Mouse (Mus musculus): ENCODE results near the gene Snrpf. TPM values are rescaled to one million over a fixed set of nuclear protein-coding genes. Genes with fewer than 3 reads are reported as not detected.
A peak's percentile ranks its signal among the peaks of the same experiment; 100 is the strongest.

Snrpf gene
- total and polyA plus RNA-seq, 2 experiments from 2014 or later = 20.1 to 65.8 TPM

GRCm38 (mm10) chr10:93539775-93540430, 49.6 kb downstream of the Snrpf start, which contains the start of gene Amdhd1:
Amdhd1 (minus strand) TSS chr10:93540033.
- DNase-seq (ENCODE audit: low spot score) (peak; percentile 81), ATAC-seq (peak; percentile 91)
- Histone ChIP-seq H3K9ac (replicated peaks; ENCODE audit: low read length) (no peak within 1 kb of the TSS), H3K27ac (no peak within 1 kb of the TSS), H3K27me3 (ENCODE audit: insufficient read depth, low read length) (no peaks in the 10 kb centered on the region), H3K9me3 (ENCODE audit: low read length) (no peaks in the 10 kb centered on the region), H3K4me2 (ENCODE audit: low read depth, low read length) (peak within 1 kb of the TSS; percentile 73), H3K4me3 (ENCODE audit: low read length) (peak within 1 kb of the TSS; percentile 43), H3K36me3 (ENCODE audit: insufficient read depth, low read length) (no peaks in the 10 kb centered on the region), H3K4me1 (ENCODE audit: insufficient read depth, low read length) (0 out of 2 replicates have a peak, but pooled peaks cover 4% of the 10 kb centered on the region)
- 3% methylated on average over 35 of the region's 35 CpGs for WGBS
- peak; percentile 74 for TF ChIP-seq CTCF (IDR thresholded peaks at IDR 0.05; ENCODE audit: low read depth)

- 0 out of 2 replicates have a peak, but pooled peaks cover 8% of the 10 kb centered on the region for H3K4me1 ChIP-seq (ENCODE audit: insufficient read depth, low read length)
- H3K9ac ChIP-seq (replicated peaks; ENCODE audit: low read length) = no peak overlapping the region
- no peaks in the 10 kb centered on the region for H3K9me3 ChIP-seq (ENCODE audit: low read length)
- no peak for TF ChIP-seq CTCF (IDR thresholded peaks at IDR 0.05; ENCODE audit: low read depth)
- DNase-seq (ENCODE audit: low spot score) = no peak
- H3K27ac ChIP-seq = no peak overlapping the region
- H3K4me3 ChIP-seq (ENCODE audit: low read length) = no peak overlapping the region
- H3K4me2 ChIP-seq (ENCODE audit: low read depth, low read length) = no peak overlapping the region
- no peaks in the 10 kb centered on the region for H3K27me3 ChIP-seq (ENCODE audit: insufficient read depth, low read length)
- ATAC-seq = no peak
- no peaks in the 10 kb centered on the region for H3K36me3 ChIP-seq (ENCODE audit: insufficient read depth, low read length)
- 66% methylated on average over 6 of the region's 6 CpGs for WGBS
Measured at GRCm38 (mm10) chr10:93538818-93539217, 50.7 kb downstream of the Snrpf start.

GRCm38 (mm10) chr10:93538287-93538686, 51.2 kb downstream of the Snrpf start:
- Histone ChIP-seq H3K9me3 (ENCODE audit: low read length) (no peaks in the 10 kb centered on the region), H3K4me1 (ENCODE audit: insufficient read depth, low read length) (0 out of 2 replicates have a peak, but pooled peaks cover 8% of the 10 kb centered on the region), H3K27ac (no peak overlapping the region), H3K9ac (replicated peaks; ENCODE audit: low read length) (no peak overlapping the region), H3K27me3 (ENCODE audit: insufficient read depth, low read length) (no peaks in the 10 kb centered on the region), H3K36me3 (ENCODE audit: insufficient read depth, low read length) (no peaks in the 10 kb centered on the region), H3K4me3 (ENCODE audit: low read length) (no peak overlapping the region), H3K4me2 (ENCODE audit: low read depth, low read length) (no peak overlapping the region)
- TF ChIP-seq CTCF (IDR thresholded peaks at IDR 0.05; ENCODE audit: low read depth) = no peak
- ATAC-seq (no peak), DNase-seq (ENCODE audit: low spot score) (no peak)
- 91% methylated on average over 2 of the region's 2 CpGs for WGBS

Other genes starting within 250 kb of the Snrpf start
- 38.5 and 69.2 TPM in 2 replicates for gene Lta4h, start 136.3 kb downstream of the Snrpf start, total RNA-seq (2014; rRNA removed)
- 86.6 and 87.4 TPM in 2 replicates for gene Lta4h, start 136.3 kb downstream of the Snrpf start, polyA plus RNA-seq (2015; fragmentation: Nextera tagmentation; extraction: Ambion mirVana)
- gene Hal, start 100.9 kb downstream of the Snrpf start, total RNA-seq (2014; rRNA removed) = not detected in 2 replicates
- gene Hal, start 100.9 kb downstream of the Snrpf start, polyA plus RNA-seq (2015; fragmentation: Nextera tagmentation; extraction: Ambion mirVana) = 0.18 and 0.29 TPM in 2 replicates
- gene Amdhd1, start 49.7 kb downstream of the Snrpf start, total RNA-seq (2014; rRNA removed) = 0.16 TPM in 1 of 2 replicates, not detected in the other
- gene Amdhd1, start 49.7 kb downstream of the Snrpf start, polyA plus RNA-seq (2015; fragmentation: Nextera tagmentation; extraction: Ambion mirVana) = 0.15 TPM in 1 of 2 replicates, not detected in the other
- not detected in 2 replicates for gene Ccdc38, start 49.1 kb downstream of the Snrpf start, total RNA-seq (2014; rRNA removed)
- 0.41 and 0.53 TPM in 2 replicates for gene Ccdc38, start 49.1 kb downstream of the Snrpf start, polyA plus RNA-seq (2015; fragmentation: Nextera tagmentation; extraction: Ambion mirVana)
- 13.1 and 26.4 TPM in 2 replicates for gene Ntn4, start 51.0 kb upstream of the Snrpf start, total RNA-seq (2014; rRNA removed)
- gene Ntn4, start 51.0 kb upstream of the Snrpf start, polyA plus RNA-seq (2015; fragmentation: Nextera tagmentation; extraction: Ambion mirVana) = 0.99 and 1.2 TPM in 2 replicates
- gene Usp44, start 241.8 kb upstream of the Snrpf start, total RNA-seq (2014; rRNA removed) = 0.22 and 0.26 TPM in 2 replicates
- gene Usp44, start 241.8 kb upstream of the Snrpf start, polyA plus RNA-seq (2015; fragmentation: Nextera tagmentation; extraction: Ambion mirVana) = 0.39 and 0.43 TPM in 2 replicates

Data from hindbrain, postnatal 0 days (tissue).